ENCODE assay signal across 14 mouse cellular contexts in the genomic region with DNA sequence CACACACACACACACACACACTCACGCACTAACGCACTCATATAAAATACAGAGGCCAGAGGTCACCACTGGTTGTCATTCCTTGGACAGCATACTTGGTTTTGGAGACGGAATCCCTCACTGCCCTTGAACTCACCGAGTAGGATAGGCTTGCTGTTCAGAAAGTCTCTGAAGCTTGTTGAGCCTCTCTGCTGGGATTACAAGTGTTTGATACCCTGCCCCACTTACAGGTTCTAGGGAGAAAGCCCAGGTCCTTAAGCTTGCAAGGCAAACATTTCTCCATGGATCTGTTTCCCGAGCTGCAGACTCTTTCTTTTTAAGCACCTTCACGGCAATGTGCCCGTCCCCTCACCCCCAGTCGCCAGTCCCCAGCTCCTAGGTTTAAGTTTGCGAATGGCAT.
"Had no signal": no experiment of that assay in that cellular context is flagged by ENCODE, and none has a peak within 500 bp of the region (broad histone marks: within the 10 kb centered on the region; RNA-seq: fewer than 3 reads in every experiment).

No protein-coding gene starts in this region.

- H3K4me2 ChIP-seq: liver, embryonic 11.5 days; liver, embryonic 13.5 days; liver, embryonic 15.5 days; midbrain, embryonic 12.5 days; midbrain, embryonic 15.5 days; neural tube, embryonic 12.5 days; stomach, embryonic 15.5 days had no signal

- H3K36me3 ChIP-seq: liver, embryonic 13.5 days; liver, embryonic 15.5 days; midbrain, embryonic 12.5 days; midbrain, embryonic 15.5 days; neural tube, embryonic 12.5 days; stomach, embryonic 15.5 days had no signal

- DNase-seq: liver; liver, embryonic 13.5 days; liver, postnatal 0 days; lung, postnatal 10 days; right cerebral cortex, postnatal 14 days had no signal

- H3K9me3 ChIP-seq: liver, embryonic 13.5 days; liver, embryonic 15.5 days; midbrain, embryonic 12.5 days; midbrain, embryonic 15.5 days; neural tube, embryonic 12.5 days; stomach, embryonic 15.5 days had no signal

- H3K27me3 ChIP-seq: liver, embryonic 13.5 days; liver, embryonic 15.5 days; midbrain, embryonic 12.5 days; midbrain, embryonic 15.5 days; neural tube, embryonic 12.5 days; stomach, embryonic 15.5 days had no signal

- H3K27ac ChIP-seq: liver, embryonic 13.5 days; liver, embryonic 15.5 days; macrophage; midbrain, embryonic 12.5 days; midbrain, embryonic 15.5 days; neural tube, embryonic 12.5 days; stomach, embryonic 15.5 days; stomach, postnatal 0 days had no signal

- H3K4me1 ChIP-seq: liver, embryonic 13.5 days; liver, embryonic 15.5 days; midbrain, embryonic 12.5 days; midbrain, embryonic 15.5 days; stomach, embryonic 15.5 days had no signal

- ATAC-seq: midbrain, embryonic 15.5 days had no signal

- H3K4me3 ChIP-seq: liver, embryonic 13.5 days; liver, embryonic 15.5 days; megakaryocyte, embryonic 14.5 days; midbrain, embryonic 12.5 days; midbrain, embryonic 15.5 days; neural tube, embryonic 12.5 days; stomach, embryonic 15.5 days had no signal

- H3K9ac ChIP-seq: liver, embryonic 13.5 days; liver, embryonic 15.5 days; liver, postnatal 0 days; midbrain, embryonic 12.5 days; midbrain, embryonic 15.5 days; neural tube, embryonic 12.5 days; stomach, embryonic 15.5 days had no signal
